Mouse (Mus musculus): ENCODE measurements at regions not wholly inside any gene's neighbourhood (a gene's known extent, or its start where the extent isn't known, plus 50 kb on each side); places are given as distances from the start of the nearest gene placed in this dataset.

GRCm38 (mm10) chr5:126723304-126724295 is 518.0 kb upstream of the Tmem132c start:
- TF ChIP-seq GATA2 (IDR thresholded peaks at IDR 0.05; ENCODE audit: borderline replicate concordance, low read depth, low read length) (no peak), GATA1 (IDR thresholded peaks at IDR 0.05; ENCODE audit: borderline replicate concordance, low read length) (no peak), CTCF (IDR thresholded peaks at IDR 0.05; ENCODE audit: low read depth, low read length) (no peak), POLR2AphosphoS5 (IDR thresholded peaks at IDR 0.05; ENCODE audit: insufficient replicate concordance, low read depth, low read length) (no peak), TAL1 (conservative IDR thresholded peaks at IDR 0.05; ENCODE audit: low read depth, low read length) (no peak)
- DNase-seq (ENCODE audit: low spot score) (no peak), ATAC-seq (ENCODE audit: extremely low read depth, insufficient number of reproducible peaks, low FRiP score, poor library complexity, severe bottlenecking) (no peak)
- peaks cover 55% of the 10 kb centered on the region for H3K9me3 ChIP-seq (replicated peaks)
- H3K27me3 ChIP-seq (ENCODE audit: insufficient read depth, low read length): no peaks in the 10 kb centered on the region
- no peaks in the 10 kb centered on the region for H3K36me3 ChIP-seq (replicated peaks)
- no peak overlapping the region for H3K4me3 ChIP-seq (ENCODE audit: low read depth, low read length)
- no peaks in the 10 kb centered on the region for H3K4me1 ChIP-seq (ENCODE audit: insufficient read depth, low read depth, low read length)

GRCm38 (mm10) chr5:126724329-126724728 is 517.3 kb upstream of the Tmem132c start:
- Histone ChIP-seq H3K9me3 (replicated peaks) (peaks cover 57% of the 10 kb centered on the region), H3K4me3 (ENCODE audit: low read depth, low read length) (no peak overlapping the region), H3K4me1 (ENCODE audit: insufficient read depth, low read depth, low read length) (no peaks in the 10 kb centered on the region), H3K27me3 (ENCODE audit: insufficient read depth, low read length) (no peaks in the 10 kb centered on the region), H3K36me3 (replicated peaks) (no peaks in the 10 kb centered on the region)
- ATAC-seq (ENCODE audit: extremely low read depth, insufficient number of reproducible peaks, low FRiP score, poor library complexity, severe bottlenecking) (no peak), DNase-seq (ENCODE audit: low spot score) (no peak)
- TF ChIP-seq GATA2 (IDR thresholded peaks at IDR 0.05; ENCODE audit: borderline replicate concordance, low read depth, low read length): no peak
- TF ChIP-seq GATA1 (IDR thresholded peaks at IDR 0.05; ENCODE audit: borderline replicate concordance, low read length): no peak
- no peak for TF ChIP-seq CTCF (IDR thresholded peaks at IDR 0.05; ENCODE audit: low read depth, low read length)
- no peak for TF ChIP-seq TAL1 (conservative IDR thresholded peaks at IDR 0.05; ENCODE audit: low read depth, low read length)
- no peak for TF ChIP-seq POLR2AphosphoS5 (IDR thresholded peaks at IDR 0.05; ENCODE audit: insufficient replicate concordance, low read depth, low read length)

- Histone ChIP-seq H3K9me3 (replicated peaks) (peaks cover 62% of the 10 kb centered on the region), H3K36me3 (replicated peaks) (no peaks in the 10 kb centered on the region), H3K4me1 (ENCODE audit: insufficient read depth, low read depth, low read length) (no peaks in the 10 kb centered on the region), H3K4me3 (ENCODE audit: low read depth, low read length) (no peak overlapping the region), H3K27me3 (ENCODE audit: insufficient read depth, low read length) (no peaks in the 10 kb centered on the region)
- DNase-seq (ENCODE audit: low spot score) (no peak), ATAC-seq (ENCODE audit: extremely low read depth, insufficient number of reproducible peaks, low FRiP score, poor library complexity, severe bottlenecking) (no peak)
- no peak for TF ChIP-seq GATA2 (IDR thresholded peaks at IDR 0.05; ENCODE audit: borderline replicate concordance, low read depth, low read length)
- no peak for TF ChIP-seq CTCF (IDR thresholded peaks at IDR 0.05; ENCODE audit: low read depth, low read length)
- no peak for TF ChIP-seq TAL1 (conservative IDR thresholded peaks at IDR 0.05; ENCODE audit: low read depth, low read length)
- TF ChIP-seq GATA1 (IDR thresholded peaks at IDR 0.05; ENCODE audit: borderline replicate concordance, low read length): no peak
- TF ChIP-seq POLR2AphosphoS5 (IDR thresholded peaks at IDR 0.05; ENCODE audit: insufficient replicate concordance, low read depth, low read length): no peak
These were observed 508.1 kb upstream of the Tmem132c start for GRCm38 (mm10) chr5:126733470-126733869.

GRCm38 (mm10) chr5:126735733-126736132 is 505.9 kb upstream of the Tmem132c start:
- ATAC-seq (ENCODE audit: extremely low read depth, insufficient number of reproducible peaks, low FRiP score, poor library complexity, severe bottlenecking) (no peak), DNase-seq (ENCODE audit: low spot score) (no peak)
- Histone ChIP-seq H3K27me3 (ENCODE audit: insufficient read depth, low read length) (no peaks in the 10 kb centered on the region), H3K4me3 (ENCODE audit: low read depth, low read length) (no peak overlapping the region), H3K4me1 (ENCODE audit: insufficient read depth, low read depth, low read length) (no peaks in the 10 kb centered on the region), H3K36me3 (replicated peaks) (no peaks in the 10 kb centered on the region), H3K9me3 (replicated peaks) (peaks cover 57% of the 10 kb centered on the region)
- TF ChIP-seq POLR2AphosphoS5 (IDR thresholded peaks at IDR 0.05; ENCODE audit: insufficient replicate concordance, low read depth, low read length) (no peak), CTCF (IDR thresholded peaks at IDR 0.05; ENCODE audit: low read depth, low read length) (no peak), TAL1 (conservative IDR thresholded peaks at IDR 0.05; ENCODE audit: low read depth, low read length) (no peak), GATA2 (IDR thresholded peaks at IDR 0.05; ENCODE audit: borderline replicate concordance, low read depth, low read length) (no peak), GATA1 (IDR thresholded peaks at IDR 0.05; ENCODE audit: borderline replicate concordance, low read length) (no peak)

- ATAC-seq (ENCODE audit: extremely low read depth, insufficient number of reproducible peaks, low FRiP score, poor library complexity, severe bottlenecking) (no peak), DNase-seq (ENCODE audit: low spot score) (no peak)
- Histone ChIP-seq H3K9me3 (replicated peaks) (peaks cover 61% of the 10 kb centered on the region), H3K4me1 (ENCODE audit: insufficient read depth, low read depth, low read length) (no peaks in the 10 kb centered on the region), H3K36me3 (replicated peaks) (no peaks in the 10 kb centered on the region), H3K4me3 (ENCODE audit: low read depth, low read length) (no peak overlapping the region), H3K27me3 (ENCODE audit: insufficient read depth, low read length) (no peaks in the 10 kb centered on the region)
- TF ChIP-seq CTCF (IDR thresholded peaks at IDR 0.05; ENCODE audit: low read depth, low read length): no peak
- TF ChIP-seq GATA2 (IDR thresholded peaks at IDR 0.05; ENCODE audit: borderline replicate concordance, low read depth, low read length): no peak
- TF ChIP-seq GATA1 (IDR thresholded peaks at IDR 0.05; ENCODE audit: borderline replicate concordance, low read length): no peak
- no peak for TF ChIP-seq POLR2AphosphoS5 (IDR thresholded peaks at IDR 0.05; ENCODE audit: insufficient replicate concordance, low read depth, low read length)
- TF ChIP-seq TAL1 (conservative IDR thresholded peaks at IDR 0.05; ENCODE audit: low read depth, low read length): no peak
These were observed 503.9 kb upstream of the Tmem132c start for GRCm38 (mm10) chr5:126737681-126738080.

- no peaks in the 10 kb centered on the region for H3K27me3 ChIP-seq (ENCODE audit: insufficient read depth, low read length)
- DNase-seq (ENCODE audit: low spot score) (no peak), ATAC-seq (ENCODE audit: extremely low read depth, insufficient number of reproducible peaks, low FRiP score, poor library complexity, severe bottlenecking) (no peak)
- TF ChIP-seq GATA1 (IDR thresholded peaks at IDR 0.05; ENCODE audit: borderline replicate concordance, low read length): no peak
- TF ChIP-seq CTCF (IDR thresholded peaks at IDR 0.05; ENCODE audit: low read depth, low read length): no peak
- no peak for TF ChIP-seq GATA2 (IDR thresholded peaks at IDR 0.05; ENCODE audit: borderline replicate concordance, low read depth, low read length)
- no peak for TF ChIP-seq TAL1 (conservative IDR thresholded peaks at IDR 0.05; ENCODE audit: low read depth, low read length)
- TF ChIP-seq POLR2AphosphoS5 (IDR thresholded peaks at IDR 0.05; ENCODE audit: insufficient replicate concordance, low read depth, low read length): no peak
- no peak overlapping the region for H3K4me3 ChIP-seq (ENCODE audit: low read depth, low read length)
- H3K4me1 ChIP-seq (ENCODE audit: insufficient read depth, low read depth, low read length): no peaks in the 10 kb centered on the region
- peaks cover 50% of the 10 kb centered on the region for H3K9me3 ChIP-seq (replicated peaks)
- no peaks in the 10 kb centered on the region for H3K36me3 ChIP-seq (replicated peaks)
These were observed 500.7 kb upstream of the Tmem132c start for GRCm38 (mm10) chr5:126740861-126741410.
